Mouse (Mus musculus) right cerebral cortex, postnatal 14 days (tissue): ENCODE results near the gene Tank.
A peak's percentile ranks its signal among the peaks of the same experiment; 100 is the strongest.

Experiments used
- DNase-seq: peaks from one replicate; pipeline ENCODE4 v3.0.0; 2022

The Tank gene

DNA sequence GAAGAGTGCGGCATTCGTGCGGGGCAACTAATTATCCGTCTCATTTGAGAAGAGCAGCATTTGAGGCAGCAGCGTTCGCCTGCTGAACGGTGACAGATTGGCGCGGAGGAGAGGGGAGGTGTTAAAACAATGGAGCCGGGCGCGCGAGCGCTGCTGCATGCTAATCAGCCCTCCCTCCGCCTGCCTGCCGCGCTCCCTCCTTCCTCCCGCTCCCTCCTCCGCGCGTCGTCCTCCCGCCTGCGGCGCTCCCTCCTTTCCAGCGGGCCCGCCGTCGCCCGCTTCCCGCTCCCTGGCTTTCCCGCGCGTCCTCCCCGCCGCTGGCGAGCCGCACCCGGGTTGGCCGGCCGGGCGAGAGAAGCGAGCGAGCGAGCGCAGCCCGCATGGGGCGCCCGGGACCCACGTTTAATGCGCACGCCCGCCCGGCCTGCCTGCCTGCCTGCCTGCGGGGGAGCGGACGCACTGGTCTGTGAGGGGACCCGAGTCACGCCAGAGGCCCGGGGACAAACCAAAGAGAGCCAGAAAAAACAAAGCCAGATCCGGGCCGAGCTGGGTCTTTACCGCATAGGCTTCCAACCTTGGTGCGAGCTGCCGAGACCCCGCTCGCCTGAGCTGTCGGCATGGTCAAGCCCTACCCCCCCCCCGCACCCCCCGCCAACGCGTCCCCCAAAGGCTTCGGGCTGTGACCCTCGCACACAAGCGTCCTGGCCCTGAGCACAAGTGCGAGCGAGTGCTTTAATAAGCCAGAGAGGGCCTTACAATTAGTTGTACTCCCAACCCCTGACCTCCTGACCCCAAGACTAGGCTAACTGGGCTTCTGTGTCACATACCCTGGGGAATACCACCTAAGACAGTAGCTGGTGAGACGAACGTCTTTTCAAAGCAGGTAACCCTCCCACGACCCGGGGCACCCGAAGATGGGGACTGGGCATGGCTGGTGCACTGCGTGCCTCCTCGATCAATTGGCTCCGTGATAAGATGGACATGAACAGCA is 78.3 kb downstream of the Tank start:
- DNase-seq = peak; percentile 88

DNA sequence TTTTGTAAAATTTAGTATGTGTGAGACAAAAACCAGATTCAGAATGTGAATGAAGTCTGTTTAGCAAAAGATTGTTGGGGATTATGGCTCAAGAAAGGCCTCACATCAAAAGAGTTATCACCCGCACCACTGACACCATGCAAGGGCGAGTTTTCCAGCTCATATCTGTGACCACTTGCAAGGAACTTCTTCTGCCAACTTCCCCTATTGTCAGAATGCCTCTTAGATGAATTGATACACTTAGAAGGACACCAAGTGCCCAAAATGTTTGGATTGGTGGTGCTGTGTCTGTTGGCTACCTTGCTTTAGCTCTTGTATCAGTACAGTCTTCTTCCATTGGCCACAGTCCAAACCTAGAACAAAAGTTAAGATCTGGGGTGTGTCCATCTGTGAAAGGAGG is 80.9 kb downstream of the Tank start:
- DNase-seq = no peak

GRCm38 (mm10) chr2:61662833-61663232 is 84.4 kb downstream of the Tank start:
- DNase-seq = no peak

- no peak for DNase-seq
Measured at GRCm38 (mm10) chr2:61663573-61664241, 85.3 kb downstream of the Tank start.

GRCm38 (mm10) chr2:61667420-61667819 is 89.0 kb downstream of the Tank start:
- no peak for DNase-seq

GRCm38 (mm10) chr2:61668260-61668659 is 89.9 kb downstream of the Tank start:
- DNase-seq = peak; percentile 66

DNA sequence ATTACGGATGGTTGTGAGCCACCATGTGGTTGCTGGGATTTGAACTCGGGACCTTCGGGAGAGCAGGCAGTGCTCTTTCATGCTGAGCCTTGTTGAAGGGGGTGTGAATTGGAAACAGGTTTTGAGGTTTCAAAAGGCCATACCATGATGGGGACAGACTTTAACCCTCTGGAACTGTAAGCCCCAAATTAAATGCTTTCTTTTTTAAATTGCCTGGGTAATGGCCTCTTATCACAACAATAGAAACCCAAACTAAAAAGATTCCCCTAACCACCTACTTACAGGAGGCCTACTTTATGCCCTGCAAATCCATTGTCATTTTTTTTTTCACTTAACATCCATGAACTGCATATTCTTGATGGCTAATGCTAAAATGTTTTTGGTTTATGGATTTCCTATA is 96.2 kb downstream of the Tank start:
- DNase-seq = no peak

DNA sequence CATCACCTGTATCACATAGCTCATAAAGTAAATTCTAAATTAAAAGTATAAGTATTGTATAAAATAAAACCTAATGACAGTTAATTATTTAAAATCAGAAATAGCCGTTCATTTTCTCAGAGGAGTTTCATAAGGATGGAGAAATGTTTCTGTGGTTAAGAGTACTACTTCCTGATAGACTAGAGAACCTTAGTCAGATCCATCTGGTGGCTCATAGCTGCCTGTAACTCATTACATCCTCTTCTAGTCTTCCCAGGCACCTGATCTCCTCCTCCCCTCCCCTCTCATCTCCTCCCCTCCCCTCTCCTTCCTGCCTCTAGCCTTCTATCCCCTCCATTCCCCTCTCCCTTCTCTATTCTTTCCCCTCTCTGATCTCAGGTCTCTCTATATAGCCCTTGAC is 103.2 kb downstream of the Tank start:
- DNase-seq = no peak

GRCm38 (mm10) chr2:61686533-61686932 is 108.1 kb downstream of the Tank start:
- no peak for DNase-seq

DNA sequence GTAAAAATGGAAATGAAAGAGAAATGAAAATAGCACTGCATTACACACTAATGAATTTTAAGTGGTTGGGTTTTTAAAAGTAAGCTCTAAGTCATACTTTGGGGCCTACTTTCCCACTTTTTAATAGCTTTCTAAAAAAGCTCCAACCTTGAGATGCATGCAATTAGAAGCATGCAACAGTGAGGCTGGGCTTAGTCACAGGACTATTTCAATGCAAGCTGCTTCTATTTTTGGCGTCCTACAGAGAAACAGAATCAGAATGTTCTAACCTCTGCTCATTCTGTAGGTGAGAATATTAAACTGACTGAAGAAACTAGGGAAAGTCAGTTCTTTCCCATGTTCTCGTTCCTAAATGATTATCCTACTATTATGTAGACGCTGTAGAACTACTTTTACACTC is 110.7 kb downstream of the Tank start:
- DNase-seq = no peak
